Mouse (Mus musculus) bone marrow macrophage, adult 2 months (primary cell): ENCODE results near the gene Sox5.

ENCODE experiments used
- CTCF ChIP-seq: IDR thresholded peaks from 2 replicates; pipeline ENCODE4 v1.5.1; 2012; ENCODE audit warnings: low read depth, mild to moderate bottlenecking, low read length, moderate library complexity
- POLR2A ChIP-seq: IDR thresholded peaks from 2 replicates; pipeline ENCODE4 v1.6.1; 2012; ENCODE audit warnings: mild to moderate bottlenecking, low read depth, low read length, borderline replicate concordance

GRCm38 (mm10) chr6:144236581-144236980 is 545.2 kb downstream of the Sox5 start:
- TF ChIP-seq CTCF (no peak), POLR2A (no peak)
